Mouse (Mus musculus): ENCODE results near the gene Mpzl2.

- TF ChIP-seq CTCF (IDR thresholded peaks at IDR 0.05; ENCODE audit: extremely low read depth, insufficient read depth, insufficient read length, insufficient replicate concordance) (no peak), POLR2A (IDR thresholded peaks at IDR 0.05; ENCODE audit: low read depth, low read length) (no peak)
These were observed 62.9 kb downstream of the Mpzl2 start for GRCm38 (mm10) chr9:45102528-45102927.
